Mouse (Mus musculus) lung, embryonic 15.5 days (tissue): ENCODE data around the gene Msrb3. TPM values are rescaled to one million over a fixed set of nuclear protein-coding genes. Genes with fewer than 3 reads are reported as not detected.

Experiments
- ATAC-seq: fragments of 200-750 bp; cut with Nextera tagmentation; 2 replicates; pipeline ENCODE4 v1.8.0; 2017; ENCODE audit warnings: moderate number of reproducible peaks, borderline replicate concordance; ENCODE audit not compliant: low FRiP score, low TSS enrichment; ENCODE audit errors: extremely low read depth
- H3K27ac ChIP-seq: fragments of 300-500 bp; sonication (generic); 2 replicates; pipeline ENCODE4 v1.5.1; 2015; ENCODE audit warnings: moderate library complexity, mild to moderate bottlenecking, inconsistent platforms
- H3K27me3 ChIP-seq: fragments of 300-500 bp; sonication (generic); 2 replicates; pipeline ENCODE4 v1.6.1; 2015; ENCODE audit warnings: inconsistent platforms
- H3K36me3 ChIP-seq: fragments of 300-500 bp; sonication (generic); 2 replicates; pipeline ENCODE4 v1.6.1; 2015; ENCODE audit warnings: inconsistent platforms
- H3K4me1 ChIP-seq: fragments of 300-500 bp; sonication (generic); 2 replicates; pipeline ENCODE4 v1.6.1; 2015; ENCODE audit warnings: inconsistent platforms
- H3K4me2 ChIP-seq: fragments of 300-500 bp; sonication (generic); 2 replicates; pipeline ENCODE4 v1.6.1; 2015; ENCODE audit warnings: inconsistent platforms, mild to moderate bottlenecking, moderate library complexity
- H3K4me3 ChIP-seq: fragments of 300-500 bp; sonication (generic); 2 replicates; pipeline ENCODE4 v1.5.1; 2015; ENCODE audit warnings: mild to moderate bottlenecking, inconsistent platforms
- H3K9ac ChIP-seq: fragments of 300-500 bp; sonication (generic); 2 replicates; pipeline ENCODE4 v1.6.1; 2015; ENCODE audit warnings: inconsistent platforms
- H3K9me3 ChIP-seq: fragments of 300-500 bp; sonication (generic); 2 replicates; pipeline ENCODE4 v1.6.1; 2016; ENCODE audit warnings: inconsistent platforms
- WGBS: fragments of 180-500 bp; shearing (Covaris S2); methylation state at CpG from one replicate; pipeline ENCODE4 v1.1.7; 2015; 5-methylcytosine and 5-hydroxymethylcytosine counted together
- polyA plus RNA-seq: library from polyadenylated mRNA; unstranded; fragments of >200 nt; fragmentation: Nextera tagmentation; extraction: Ambion mirVana; gene quantifications from 2 replicates; pipeline ENCODE4 v1.2.1, GENCODE M21; 2015

The Msrb3 gene
- polyA plus RNA-seq, 1 experiment from 2014 or later: 15.8 TPM

GRCm38 (mm10) chr10:120851196-120851781, 47.6 kb downstream of the Msrb3 start:
- WGBS: 45% methylated on average over 9 of the region's 9 CpGs
- Histone ChIP-seq H3K9me3 (no peaks in the 10 kb centered on the region), H3K27me3 (no peaks in the 10 kb centered on the region), H3K27ac (peak overlapping the region; percentile 56; the same call in 1 of the 2 replicates), H3K9ac (no peak overlapping the region), H3K4me1 (peaks cover 26% of the 10 kb centered on the region), H3K4me2 (no peak overlapping the region), H3K36me3 (no peaks in the 10 kb centered on the region), H3K4me3 (no peak overlapping the region)
- no peak for ATAC-seq

DNA sequence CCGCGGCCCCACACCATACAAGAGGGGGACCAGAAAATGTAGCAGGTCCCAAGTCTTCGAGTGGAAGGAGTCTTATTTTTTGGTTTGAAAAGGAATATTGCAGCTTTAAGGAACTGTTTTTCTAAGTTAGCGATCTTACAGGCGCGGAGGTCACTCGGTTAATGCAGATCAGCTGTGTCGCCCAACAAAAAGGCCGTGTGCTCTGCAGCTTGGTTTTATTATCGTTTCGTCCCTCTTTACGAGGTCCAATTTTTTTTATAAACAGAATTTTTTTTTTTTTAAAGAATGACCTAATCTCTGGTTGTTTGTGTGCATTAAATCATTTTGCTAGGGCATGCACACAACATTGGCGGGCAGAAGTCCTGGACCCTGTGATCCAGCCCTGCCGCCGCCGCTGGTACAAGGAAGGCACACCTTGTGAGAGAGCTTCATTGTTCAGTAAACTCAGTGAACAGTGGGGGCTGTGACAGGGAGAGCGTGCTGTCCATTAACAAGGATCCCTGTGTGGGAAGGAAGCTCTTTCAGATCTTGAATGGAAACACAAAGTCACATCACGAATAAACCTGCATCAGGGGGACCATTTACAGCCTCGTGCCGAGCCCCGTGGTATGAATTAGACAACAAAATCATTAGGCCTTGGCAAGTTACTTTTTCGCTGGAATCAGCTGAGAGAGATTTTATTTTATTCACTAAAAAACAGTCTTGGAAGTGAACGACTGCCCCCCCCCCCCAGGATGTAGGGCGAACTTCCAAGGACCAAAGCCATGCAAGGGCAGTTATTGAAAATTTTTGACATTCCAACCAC, 48.3 kb downstream of the Msrb3 start:
- no peak for ATAC-seq

DNA sequence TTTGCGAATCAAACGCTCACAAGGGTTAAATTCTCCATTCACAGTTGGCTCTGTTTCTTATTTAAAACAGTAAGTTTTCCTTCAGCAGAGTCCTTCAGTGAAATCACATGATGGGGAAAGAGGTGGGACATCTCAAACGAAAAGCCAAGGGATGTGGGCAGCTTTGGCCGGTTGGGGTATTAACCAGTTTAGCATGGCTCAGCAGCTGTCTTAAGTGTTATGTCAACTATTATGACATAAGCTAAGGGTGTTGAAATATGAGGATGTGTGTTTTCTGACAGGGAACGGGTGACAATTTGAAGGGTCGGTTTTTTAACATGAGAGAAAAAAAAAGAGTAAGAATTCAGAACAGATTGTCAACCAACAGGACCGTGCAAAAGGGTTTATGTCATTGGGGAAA, 50.2 kb downstream of the Msrb3 start:
- no peak for ATAC-seq
- no peaks in the 10 kb centered on the region for H3K27me3 ChIP-seq
- no peak overlapping the region for H3K4me2 ChIP-seq
- H3K36me3 ChIP-seq: no peaks in the 10 kb centered on the region
- whole genome bisulfite sequencing: 56% methylated on average over 7 of the region's 7 CpGs
- H3K4me1 ChIP-seq: peaks cover 26% of the 10 kb centered on the region
- no peak overlapping the region for H3K9ac ChIP-seq
- no peaks in the 10 kb centered on the region for H3K9me3 ChIP-seq
- no peak overlapping the region for H3K4me3 ChIP-seq
- H3K27ac ChIP-seq: no peak overlapping the region

More for the DNA sequence above, 48.3 kb downstream of the Msrb3 start:
- 53% methylated on average over 24 of the region's 24 CpGs for WGBS
- Histone ChIP-seq H3K27ac (peak overlapping the region; percentile 56), H3K36me3 (no peaks in the 10 kb centered on the region), H3K4me1 (peaks cover 26% of the 10 kb centered on the region), H3K9me3 (no peaks in the 10 kb centered on the region), H3K4me2 (no peak overlapping the region; the same call in 1 of the 2 replicates), H3K4me3 (no peak overlapping the region), H3K9ac (no peak overlapping the region), H3K27me3 (no peaks in the 10 kb centered on the region)

DNA sequence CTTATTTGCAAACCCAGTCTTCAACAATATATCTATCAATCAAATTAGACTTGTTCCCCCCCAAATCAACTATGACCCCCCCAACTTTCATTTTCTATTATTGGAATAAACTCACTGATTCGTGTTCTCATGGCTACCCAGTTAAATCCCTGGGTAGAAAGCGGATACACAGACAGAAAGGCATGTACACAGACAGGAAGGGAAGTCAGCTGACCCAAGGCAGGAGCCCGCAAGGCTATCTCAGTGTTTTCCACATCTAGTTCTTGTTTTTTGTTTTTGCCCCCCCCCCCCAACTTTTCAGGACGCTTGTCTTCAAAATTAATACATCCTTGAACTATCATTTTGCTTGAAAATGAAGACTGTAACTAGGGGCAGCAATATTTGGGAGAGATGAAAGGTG, 51.1 kb downstream of the Msrb3 start:
- H3K4me2 ChIP-seq: no peak overlapping the region
- no peak overlapping the region for H3K9ac ChIP-seq
- no peak overlapping the region for H3K4me3 ChIP-seq
- peaks cover 26% of the 10 kb centered on the region for H3K4me1 ChIP-seq
- no peaks in the 10 kb centered on the region for H3K9me3 ChIP-seq
- H3K36me3 ChIP-seq: peaks cover 5% of the 10 kb centered on the region; the same call in 1 of the 2 replicates
- H3K27me3 ChIP-seq: no peaks in the 10 kb centered on the region
- no peak overlapping the region for H3K27ac ChIP-seq
- no peak for ATAC-seq
- 79% methylated on average over 4 of the region's 4 CpGs for WGBS

- no peak overlapping the region for H3K4me3 ChIP-seq
- 55% methylated on average over 7 of the region's 7 CpGs for WGBS
- H3K4me1 ChIP-seq: peaks cover 2% of the 10 kb centered on the region; the same call in 1 of the 2 replicates
- no peaks in the 10 kb centered on the region for H3K27me3 ChIP-seq
- H3K9ac ChIP-seq: no peak overlapping the region
- no peak overlapping the region for H3K4me2 ChIP-seq
- ATAC-seq: no peak
- H3K36me3 ChIP-seq: peaks cover 8% of the 10 kb centered on the region; the same call in 1 of the 2 replicates
- H3K9me3 ChIP-seq: no peaks in the 10 kb centered on the region
- no peak overlapping the region for H3K27ac ChIP-seq
Measured at GRCm38 (mm10) chr10:120839966-120840365, 58.9 kb downstream of the Msrb3 start.

DNA sequence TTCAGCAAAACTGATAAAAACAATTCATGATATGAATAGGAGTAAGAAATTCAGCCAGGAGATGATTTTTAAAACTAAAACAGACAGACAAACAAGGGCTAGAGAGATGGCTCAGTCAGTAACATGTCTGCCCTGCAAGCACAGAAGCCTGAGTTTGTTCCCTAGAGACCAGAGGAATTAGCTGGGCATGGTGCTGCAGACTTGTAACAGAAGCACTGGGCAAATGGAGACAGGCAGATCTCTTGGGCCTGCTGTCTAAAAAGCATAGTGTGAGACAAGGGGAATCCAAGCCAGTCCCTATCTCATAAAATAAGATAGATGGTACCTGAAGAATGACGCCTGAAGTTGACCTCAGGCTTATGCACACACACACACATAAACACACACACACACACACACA, 64.4 kb downstream of the Msrb3 start:
- H3K4me1 ChIP-seq: no peaks in the 10 kb centered on the region
- H3K36me3 ChIP-seq: no peaks in the 10 kb centered on the region
- no peaks in the 10 kb centered on the region for H3K27me3 ChIP-seq
- WGBS: 88% methylated on average over 1 of the region's 1 CpGs
- no peak overlapping the region for H3K4me3 ChIP-seq
- H3K4me2 ChIP-seq: no peak overlapping the region
- H3K27ac ChIP-seq: no peak overlapping the region
- H3K9me3 ChIP-seq: no peaks in the 10 kb centered on the region
- ATAC-seq: no peak
- H3K9ac ChIP-seq: no peak overlapping the region

DNA sequence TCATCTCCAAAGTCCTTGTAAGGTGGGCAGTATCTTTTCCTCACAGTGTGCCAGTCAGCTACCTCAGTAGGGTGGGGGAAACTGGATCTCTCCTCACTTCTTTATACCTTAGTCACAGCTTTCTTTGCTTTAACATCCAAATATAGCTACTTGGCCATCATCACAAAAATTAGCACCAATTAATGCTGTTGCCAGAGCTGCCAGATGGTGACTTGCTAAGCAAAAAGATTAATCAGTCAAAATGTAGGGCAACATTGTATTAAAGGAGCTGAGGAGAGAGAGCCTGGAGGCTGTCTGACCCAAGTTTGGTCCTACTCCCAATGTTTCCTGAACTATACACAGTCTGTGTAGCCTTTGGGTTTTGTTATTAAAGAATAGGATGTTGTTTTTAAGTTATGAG, 65.1 kb downstream of the Msrb3 start:
- Histone ChIP-seq H3K9me3 (no peaks in the 10 kb centered on the region), H3K4me3 (no peak overlapping the region), H3K27ac (no peak overlapping the region), H3K27me3 (no peaks in the 10 kb centered on the region), H3K9ac (no peak overlapping the region), H3K4me2 (no peak overlapping the region), H3K4me1 (no peaks in the 10 kb centered on the region), H3K36me3 (no peaks in the 10 kb centered on the region)
- no peak for ATAC-seq

GRCm38 (mm10) chr10:120827761-120828160, 71.1 kb downstream of the Msrb3 start:
- Histone ChIP-seq H3K27me3 (no peaks in the 10 kb centered on the region), H3K36me3 (no peaks in the 10 kb centered on the region), H3K9me3 (no peaks in the 10 kb centered on the region), H3K4me3 (no peak overlapping the region), H3K4me1 (no peaks in the 10 kb centered on the region; the same call in 1 of the 2 replicates), H3K9ac (no peak overlapping the region), H3K27ac (no peak overlapping the region), H3K4me2 (no peak overlapping the region)
- WGBS: 87% methylated on average over 12 of the region's 12 CpGs
- no peak for ATAC-seq

DNA sequence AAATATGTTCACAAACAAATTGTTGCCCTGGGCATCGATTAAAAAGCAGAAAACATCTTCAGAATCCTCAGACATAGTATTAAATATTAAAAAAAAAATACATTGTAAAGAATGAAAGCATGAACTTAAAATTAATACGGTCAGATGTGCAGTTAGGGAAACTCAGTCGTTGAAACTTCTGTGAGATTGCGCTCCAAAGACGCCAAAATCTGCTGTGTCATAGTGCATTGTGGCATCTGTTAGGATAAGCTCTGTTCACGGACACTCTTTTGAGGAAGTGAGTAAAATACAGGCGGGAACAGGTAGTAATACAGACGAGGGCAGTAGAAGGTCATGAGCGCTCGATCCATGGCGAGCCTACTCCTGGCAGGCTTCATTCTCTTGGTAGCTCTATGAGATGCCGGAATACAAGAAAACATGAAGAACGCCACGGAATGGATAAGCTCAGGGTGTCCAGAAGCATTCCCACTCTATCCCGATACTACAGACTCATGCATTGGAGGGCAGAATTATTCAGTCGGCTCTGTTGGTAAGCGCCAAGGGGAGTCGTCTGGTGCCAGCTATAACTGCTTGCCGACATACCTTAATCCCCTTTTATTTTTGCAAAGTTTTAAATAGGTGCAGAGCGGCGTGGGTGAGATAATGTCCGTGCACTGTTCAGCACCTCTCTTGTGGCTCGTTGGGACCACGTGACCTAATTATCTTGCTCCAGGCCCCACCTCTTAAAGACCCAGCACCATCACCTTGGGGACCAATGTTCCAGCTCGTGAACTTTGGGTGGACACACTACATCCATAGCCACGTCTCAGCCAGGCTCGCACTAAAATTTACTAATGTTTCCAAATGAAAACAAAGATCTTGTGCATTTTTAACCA, 71.9 kb downstream of the Msrb3 start:
- H3K4me1 ChIP-seq: peaks cover 2% of the 10 kb centered on the region
- H3K27me3 ChIP-seq: no peaks in the 10 kb centered on the region
- H3K9ac ChIP-seq: no peak overlapping the region
- H3K36me3 ChIP-seq: no peaks in the 10 kb centered on the region
- H3K9me3 ChIP-seq: no peaks in the 10 kb centered on the region
- no peak overlapping the region for H3K4me3 ChIP-seq
- no peak overlapping the region for H3K4me2 ChIP-seq
- 76% methylated on average over 27 of the region's 27 CpGs for WGBS
- H3K27ac ChIP-seq: no peak overlapping the region
- ATAC-seq: no peak

DNA sequence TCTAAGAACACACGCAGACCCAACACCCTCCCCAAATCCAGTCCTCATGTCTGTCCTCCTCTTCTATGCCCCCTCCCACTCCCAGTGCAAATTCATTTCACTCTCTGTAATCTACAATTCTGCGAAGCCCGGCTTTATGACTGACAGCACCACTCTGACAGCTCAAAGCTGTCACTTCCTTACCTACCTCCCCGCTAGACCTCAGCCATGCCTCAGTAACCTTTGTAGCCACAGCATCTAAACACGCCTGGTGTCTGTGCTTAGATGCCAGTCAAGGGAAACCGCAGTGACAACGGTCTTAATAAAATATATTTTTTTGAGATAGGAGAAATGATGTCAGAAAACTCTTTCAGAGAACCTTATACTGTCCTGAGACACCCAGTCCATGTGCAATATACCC, 72.5 kb downstream of the Msrb3 start:
- H3K36me3 ChIP-seq: no peaks in the 10 kb centered on the region
- no peak for ATAC-seq
- H3K27me3 ChIP-seq: no peaks in the 10 kb centered on the region

DNA sequence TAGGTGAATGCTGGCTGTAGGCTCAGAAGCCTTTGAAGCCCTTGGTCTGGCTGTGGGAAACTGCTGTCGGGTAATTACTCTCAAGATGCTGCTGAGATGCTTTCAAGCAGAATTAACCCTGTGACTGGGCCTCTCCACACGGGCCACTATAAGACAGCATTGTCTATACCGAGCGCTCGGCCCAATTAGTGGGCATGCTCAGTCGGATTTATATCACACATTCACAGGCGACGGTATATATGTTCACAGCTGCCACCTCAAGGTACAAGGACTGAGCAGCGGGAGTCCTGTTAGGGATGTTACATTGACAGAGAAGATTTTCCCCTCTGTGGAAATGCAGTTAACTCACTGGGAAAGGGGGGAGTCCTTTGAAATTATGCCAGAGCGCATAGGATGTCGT, 73.3 kb downstream of the Msrb3 start:
- no peaks in the 10 kb centered on the region for H3K36me3 ChIP-seq
- no peaks in the 10 kb centered on the region for H3K9me3 ChIP-seq
- peaks cover 10% of the 10 kb centered on the region for H3K4me1 ChIP-seq
- ATAC-seq: no peak
- H3K9ac ChIP-seq: no peak overlapping the region
- H3K27ac ChIP-seq: no peak overlapping the region
- no peak overlapping the region for H3K4me2 ChIP-seq
- H3K27me3 ChIP-seq: no peaks in the 10 kb centered on the region
- 60% methylated on average over 11 of the region's 11 CpGs for WGBS
- no peak overlapping the region for H3K4me3 ChIP-seq

More for the DNA sequence above, 72.5 kb downstream of the Msrb3 start:
- Histone ChIP-seq H3K27ac (no peak overlapping the region), H3K4me3 (no peak overlapping the region), H3K9me3 (no peaks in the 10 kb centered on the region), H3K4me1 (peaks cover 8% of the 10 kb centered on the region), H3K4me2 (no peak overlapping the region), H3K9ac (no peak overlapping the region)
- 63% methylated on average over 7 of the region's 7 CpGs for WGBS
